Mouse (Mus musculus): ENCODE measurements at regions not wholly inside any gene's neighbourhood (a gene's known extent, or its start where the extent isn't known, plus 50 kb on each side); places are given as distances from the start of the nearest gene placed in this dataset.

- no peak for ATAC-seq (replicated peaks)
- Histone ChIP-seq H3K27me3 (no peaks in the 10 kb centered on the region), H3K9ac (replicated peaks) (no peak overlapping the region)
Measured at GRCm38 (mm10) chr15:62076552-62077234, 1153.9 kb upstream of the A1bg start.

GRCm38 (mm10) chr15:62074735-62075134 lies 1151.9 kb upstream of the A1bg start:
- Histone ChIP-seq H3K9me3 (no peaks in the 10 kb centered on the region), H3K4me1 (no peaks in the 10 kb centered on the region), H3K36me3 (no peaks in the 10 kb centered on the region), H3K4me3 (no peak overlapping the region), H3K27ac (replicated peaks) (no peak overlapping the region), H3K27me3 (no peaks in the 10 kb centered on the region), H3K4me2 (replicated peaks) (no peak overlapping the region), H3K9ac (replicated peaks) (no peak overlapping the region)
- 97% methylated on average over 4 of the region's 4 CpGs for WGBS
- ATAC-seq (replicated peaks) = no peak

More at GRCm38 (mm10) chr15:62076552-62077234, 1153.9 kb upstream of the A1bg start:
- Histone ChIP-seq H3K4me2 (replicated peaks) (no peak overlapping the region), H3K27ac (replicated peaks) (no peak overlapping the region), H3K4me3 (no peak overlapping the region), H3K36me3 (no peaks in the 10 kb centered on the region), H3K4me1 (no peaks in the 10 kb centered on the region), H3K9me3 (no peaks in the 10 kb centered on the region)
- 93% methylated on average over 5 of the region's 5 CpGs for WGBS

GRCm38 (mm10) chr15:62073595-62073994 lies 1150.8 kb upstream of the A1bg start:
- WGBS = 94% methylated on average over 5 of the region's 5 CpGs

DNA sequence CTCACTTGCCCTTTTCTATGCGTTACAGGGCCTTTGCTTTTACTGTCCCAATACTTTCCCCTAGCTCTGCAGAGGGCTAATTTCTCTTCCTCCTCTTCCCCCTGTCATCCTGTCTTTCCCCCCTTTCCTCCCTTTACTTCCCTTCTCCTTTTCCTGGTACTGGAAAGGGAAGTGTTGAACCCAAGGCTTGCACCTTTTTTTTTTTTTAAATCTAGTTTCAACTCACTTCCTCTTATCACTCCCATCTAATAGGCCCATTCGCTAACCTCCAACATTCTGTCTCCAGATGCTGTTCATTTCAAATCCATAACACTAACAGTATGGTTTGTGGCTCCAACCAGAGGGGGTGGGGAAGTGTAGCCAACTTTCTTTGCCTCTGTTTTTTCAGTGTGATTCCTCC lies 1148.5 kb upstream of the A1bg start:
- H3K36me3 ChIP-seq = no peaks in the 10 kb centered on the region
- WGBS = 89% methylated on average over 2 of the region's 2 CpGs
- H3K27me3 ChIP-seq = no peaks in the 10 kb centered on the region
- ATAC-seq (replicated peaks) = no peak
- no peaks in the 10 kb centered on the region for H3K4me1 ChIP-seq
- no peak overlapping the region for H3K9ac ChIP-seq (replicated peaks)
- H3K27ac ChIP-seq (replicated peaks) = no peak overlapping the region
- H3K4me2 ChIP-seq (replicated peaks) = no peak overlapping the region
- no peaks in the 10 kb centered on the region for H3K9me3 ChIP-seq
- H3K4me3 ChIP-seq = no peak overlapping the region

More at GRCm38 (mm10) chr15:62073595-62073994, 1150.8 kb upstream of the A1bg start:
- Histone ChIP-seq H3K27me3 (no peaks in the 10 kb centered on the region), H3K4me2 (replicated peaks) (no peak overlapping the region), H3K4me1 (no peaks in the 10 kb centered on the region), H3K4me3 (no peak overlapping the region), H3K27ac (replicated peaks) (no peak overlapping the region), H3K9ac (replicated peaks) (no peak overlapping the region), H3K9me3 (no peaks in the 10 kb centered on the region), H3K36me3 (no peaks in the 10 kb centered on the region)
- no peak for ATAC-seq (replicated peaks)

GRCm38 (mm10) chr15:62068422-62069160 lies 1145.8 kb upstream of the A1bg start:
- no peak overlapping the region for H3K27ac ChIP-seq (replicated peaks)
- no peak overlapping the region for H3K4me3 ChIP-seq
- H3K9me3 ChIP-seq = no peaks in the 10 kb centered on the region
- no peaks in the 10 kb centered on the region for H3K36me3 ChIP-seq
- no peak overlapping the region for H3K9ac ChIP-seq (replicated peaks)
- ATAC-seq (replicated peaks) = no peak
- no peaks in the 10 kb centered on the region for H3K4me1 ChIP-seq
- H3K4me2 ChIP-seq (replicated peaks) = no peak overlapping the region
- WGBS = 55% methylated on average over 11 of the region's 11 CpGs
- no peaks in the 10 kb centered on the region for H3K27me3 ChIP-seq

GRCm38 (mm10) chr15:62064399-62064798 lies 1141.6 kb upstream of the A1bg start:
- 95% methylated on average over 3 of the region's 3 CpGs for WGBS
- Histone ChIP-seq H3K27ac (replicated peaks) (no peak overlapping the region), H3K9ac (replicated peaks) (no peak overlapping the region), H3K36me3 (no peaks in the 10 kb centered on the region), H3K4me2 (replicated peaks) (no peak overlapping the region), H3K27me3 (no peaks in the 10 kb centered on the region), H3K9me3 (no peaks in the 10 kb centered on the region), H3K4me3 (no peak overlapping the region), H3K4me1 (no peaks in the 10 kb centered on the region)
- no peak for ATAC-seq (replicated peaks)

- Histone ChIP-seq H3K9me3 (no peaks in the 10 kb centered on the region), H3K4me3 (no peak overlapping the region), H3K27ac (replicated peaks) (no peak overlapping the region), H3K9ac (replicated peaks) (no peak overlapping the region), H3K4me1 (no peaks in the 10 kb centered on the region), H3K27me3 (no peaks in the 10 kb centered on the region), H3K4me2 (replicated peaks) (no peak overlapping the region), H3K36me3 (no peaks in the 10 kb centered on the region)
- WGBS = 75% methylated on average over 2 of the region's 2 CpGs
- no peak for ATAC-seq (replicated peaks)
Measured at GRCm38 (mm10) chr15:62057449-62057848, 1134.6 kb upstream of the A1bg start.

DNA sequence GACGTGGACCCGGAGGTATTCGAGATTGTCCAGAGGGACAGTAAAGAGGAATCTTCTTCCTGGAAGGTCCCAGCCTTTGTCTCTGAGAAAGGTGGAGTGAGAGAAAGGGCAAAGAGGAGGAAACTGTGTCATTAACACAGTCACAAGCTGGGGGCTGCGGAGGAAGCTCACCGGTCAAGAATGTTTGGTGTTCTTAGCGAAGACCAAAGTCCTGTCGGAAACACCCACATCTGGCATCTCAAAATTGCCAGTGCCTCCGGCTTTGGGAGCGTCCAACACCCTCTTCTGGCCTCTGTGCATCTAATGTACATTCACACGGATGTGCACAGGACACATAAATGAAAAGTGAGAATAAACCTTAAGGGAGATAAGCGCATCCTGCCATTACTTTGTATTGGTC lies 1134.1 kb upstream of the A1bg start:
- 96% methylated on average over 11 of the region's 11 CpGs for WGBS
- no peak overlapping the region for H3K9ac ChIP-seq (replicated peaks)

DNA sequence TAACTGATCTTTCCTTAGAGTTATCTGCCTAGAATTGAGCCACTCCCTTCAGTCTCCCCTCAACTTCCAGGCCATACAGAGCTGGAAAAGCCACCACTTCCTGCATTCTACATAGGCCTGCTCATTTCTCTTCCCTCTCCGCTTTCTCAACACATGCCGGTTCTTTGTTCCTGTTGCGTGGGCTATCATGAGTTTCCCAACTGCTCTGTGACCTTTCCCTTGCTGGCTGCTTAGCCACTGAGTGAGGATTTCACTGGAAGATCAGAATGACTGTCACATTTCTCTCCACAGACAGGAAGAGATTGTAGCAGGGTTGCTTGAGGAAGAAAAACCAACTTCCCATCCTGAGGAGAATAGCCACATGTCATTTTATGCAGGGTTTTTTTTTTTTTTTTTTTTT lies 1133.6 kb upstream of the A1bg start:
- Histone ChIP-seq H3K9ac (replicated peaks) (no peak overlapping the region), H3K36me3 (no peaks in the 10 kb centered on the region), H3K4me1 (no peaks in the 10 kb centered on the region), H3K9me3 (no peaks in the 10 kb centered on the region), H3K27ac (replicated peaks) (no peak overlapping the region), H3K4me3 (no peak overlapping the region), H3K4me2 (replicated peaks) (no peak overlapping the region), H3K27me3 (no peaks in the 10 kb centered on the region)
- ATAC-seq (replicated peaks) = no peak
- WGBS = 86% methylated on average over 3 of the region's 3 CpGs

More for the DNA sequence above, 1134.1 kb upstream of the A1bg start:
- H3K4me3 ChIP-seq = no peak overlapping the region
- H3K27ac ChIP-seq (replicated peaks) = no peak overlapping the region
- no peak overlapping the region for H3K4me2 ChIP-seq (replicated peaks)
- H3K27me3 ChIP-seq = no peaks in the 10 kb centered on the region
- H3K36me3 ChIP-seq = no peaks in the 10 kb centered on the region
- no peak for ATAC-seq (replicated peaks)
- no peaks in the 10 kb centered on the region for H3K9me3 ChIP-seq
- H3K4me1 ChIP-seq = no peaks in the 10 kb centered on the region

- H3K27me3 ChIP-seq = no peaks in the 10 kb centered on the region
- H3K4me2 ChIP-seq (replicated peaks) = no peak overlapping the region
- 95% methylated on average over 2 of the region's 2 CpGs for WGBS
- no peak overlapping the region for H3K9ac ChIP-seq (replicated peaks)
- no peaks in the 10 kb centered on the region for H3K36me3 ChIP-seq
- H3K4me1 ChIP-seq = no peaks in the 10 kb centered on the region
- H3K27ac ChIP-seq (replicated peaks) = no peak overlapping the region
- H3K4me3 ChIP-seq = no peak overlapping the region
- no peak for ATAC-seq (replicated peaks)
- H3K9me3 ChIP-seq = no peaks in the 10 kb centered on the region
Measured at GRCm38 (mm10) chr15:62055011-62055410, 1132.2 kb upstream of the A1bg start.

- Histone ChIP-seq H3K4me3 (no peak overlapping the region), H3K27me3 (no peaks in the 10 kb centered on the region), H3K36me3 (no peaks in the 10 kb centered on the region), H3K9ac (replicated peaks) (no peak overlapping the region), H3K9me3 (no peaks in the 10 kb centered on the region), H3K27ac (replicated peaks) (no peak overlapping the region), H3K4me1 (no peaks in the 10 kb centered on the region), H3K4me2 (replicated peaks) (no peak overlapping the region)
- WGBS = 91% methylated on average over 8 of the region's 8 CpGs
- no peak for ATAC-seq (replicated peaks)
Measured at GRCm38 (mm10) chr15:62053420-62054239, 1130.8 kb upstream of the A1bg start.

DNA sequence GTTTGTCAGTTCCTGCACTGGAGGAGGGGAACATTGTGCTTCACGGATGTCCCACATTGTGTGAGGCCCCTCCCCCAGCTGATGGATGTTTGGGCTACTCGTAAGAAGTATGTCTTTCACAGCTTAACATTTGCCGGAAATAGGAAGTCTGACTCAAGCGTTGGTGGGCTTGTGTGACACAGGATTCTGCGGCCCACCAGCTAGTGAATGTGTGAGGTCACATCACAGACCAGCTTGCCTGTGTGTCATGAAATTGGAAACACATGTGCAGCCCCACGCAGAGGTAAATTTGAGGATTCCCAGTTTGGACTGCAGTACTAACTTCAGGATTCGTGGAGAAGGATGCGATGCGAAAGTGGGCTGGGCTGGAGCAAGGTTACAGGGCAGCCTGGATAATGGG lies 1126.6 kb upstream of the A1bg start:
- Histone ChIP-seq H3K4me1 (no peaks in the 10 kb centered on the region), H3K36me3 (no peaks in the 10 kb centered on the region), H3K27ac (replicated peaks) (no peak overlapping the region), H3K9ac (replicated peaks) (no peak overlapping the region), H3K4me2 (replicated peaks) (no peak overlapping the region), H3K4me3 (no peak overlapping the region), H3K9me3 (no peaks in the 10 kb centered on the region), H3K27me3 (no peaks in the 10 kb centered on the region)
- 85% methylated on average over 9 of the region's 9 CpGs for WGBS
- ATAC-seq (replicated peaks) = no peak

Data from forebrain, embryonic 15.5 days (tissue).